Mouse (Mus musculus) ES-E14 (cell line): Measurements from ENCODE around the gene Chmp4b. TPM values are rescaled to one million over a fixed set of nuclear protein-coding genes. Genes with fewer than 3 reads are reported as not detected.
A peak's percentile ranks its signal among the peaks of the same experiment; 100 is the strongest.

Experiments
- DNase-seq: peaks from one replicate; pipeline ENCODE4 v3.0.0-alpha.2; 2013; ENCODE audit warnings: low read depth, low spot score
- H3K27ac ChIP-seq: 2 replicates; pipeline ENCODE4 v1.5.1; 2012; ENCODE audit warnings: low read depth, mild to moderate bottlenecking, low read length, moderate library complexity, mixed read lengths; ENCODE audit not compliant: poor library complexity, insufficient read depth, severe bottlenecking
- H3K36me3 ChIP-seq: 2 replicates; pipeline ENCODE4 v1.6.1; 2012; ENCODE audit warnings: mild to moderate bottlenecking, low read length, moderate library complexity, mixed read lengths; ENCODE audit not compliant: control insufficient read depth, poor library complexity, insufficient read depth, severe bottlenecking
- H3K4me1 ChIP-seq, 2 experiments: fragments of 150-350 bp in 1 of 2; sonication (generic) in 1 of 2; 2 replicates each; pipeline ENCODE4 v1.6.1; 2012; ENCODE audit warnings: low read length in 2 of 2, mild to moderate bottlenecking in 1 of 2, mixed read lengths in 1 of 2; ENCODE audit not compliant: control insufficient read depth in 2 of 2, insufficient read depth in 2 of 2, poor library complexity in 1 of 2
- H3K4me3 ChIP-seq, 2 experiments: fragments of 150-350 bp in 1 of 2; sonication (generic) in 1 of 2; 2 replicates each; pipeline ENCODE4 v1.5.1; 2012; ENCODE audit warnings: low read length in 2 of 2, low read depth in 1 of 2, mild to moderate bottlenecking in 1 of 2, mixed read lengths in 1 of 2; ENCODE audit not compliant: insufficient read depth in 1 of 2, poor library complexity in 1 of 2, severe bottlenecking in 1 of 2
- H3K9ac ChIP-seq: 2 replicates; pipeline ENCODE4 v1.6.1; 2012; ENCODE audit warnings: low read depth, mild to moderate bottlenecking, low read length, mixed read lengths; ENCODE audit not compliant: poor library complexity, insufficient read depth, severe bottlenecking
- H3K9me3 ChIP-seq: fragments of 150-350 bp; sonication (generic); 2 replicates; pipeline ENCODE4 v1.6.1; 2012; ENCODE audit warnings: low read depth, mild to moderate bottlenecking, low read length; ENCODE audit not compliant: control insufficient read depth, insufficient read depth
- CHD2 ChIP-seq: IDR thresholded peaks from 2 replicates; pipeline ENCODE4 v1.6.1; 2014; ENCODE audit warnings: mild to moderate bottlenecking, low read depth, low read length, inconsistent platforms
- HCFC1 ChIP-seq: IDR thresholded peaks from 2 replicates; pipeline ENCODE4 v1.6.1; 2012; ENCODE audit warnings: low read length, inconsistent platforms, borderline replicate concordance; ENCODE audit not compliant: insufficient read depth
- MAFK ChIP-seq: IDR thresholded peaks from 2 replicates; pipeline ENCODE4 v1.6.1; 2014; ENCODE audit warnings: mild to moderate bottlenecking, low read depth, low read length, inconsistent platforms; ENCODE audit not compliant: insufficient read depth
- ZC3H11A ChIP-seq: IDR thresholded peaks from 2 replicates; pipeline ENCODE4 v1.6.1; 2012; ENCODE audit warnings: low read depth, mild to moderate bottlenecking, inconsistent platforms, low read length, borderline replicate concordance
- ZNF384 ChIP-seq: IDR thresholded peaks from 2 replicates; pipeline ENCODE4 v1.6.1; 2012; ENCODE audit warnings: low read depth, low read length, inconsistent platforms
- in situ Hi-C, 2 experiments: fragments of 600-800 bp; cut with MboI; formaldehyde crosslinking; loops; one replicate each; pipeline ENCODE4 v1.15.1; 2025; ENCODE audit warnings: low sequenced_read_pairs in 2 of 2, inconsistent platforms in 1 of 2; ENCODE audit not compliant: unreplicated experiment in 2 of 2
- total RNA-seq: library from RNA; depleted of rRNA; stranded (reverse); fragments of 300-350 nt; gene quantifications from 2 replicates; pipeline ENCODE4 v1.2.3, GENCODE M21; 2012

Gene Chmp4b
- total RNA-seq, 1 experiment: 94.3 TPM

- H3K9ac ChIP-seq: no peak overlapping the region
- peaks cover 5 to 13% of the 10 kb centered on the region in 2 experiments; a peak in 2 of 4 replicates for H3K4me1 ChIP-seq
- TF ChIP-seq CHD2 (no peak), ZC3H11A (no peak), ZNF384 (no peak), HCFC1 (no peak), MAFK (no peak)
- no peaks in the 10 kb centered on the region for H3K9me3 ChIP-seq
- H3K27ac ChIP-seq: no peak overlapping the region
- DNase-seq: peak; percentile 41
- no peak overlapping the region for H3K4me3 ChIP-seq
- H3K36me3 ChIP-seq: peaks cover 3% of the 10 kb centered on the region; the same call in 1 of the 2 replicates
- in situ Hi-C loops: no loop called here
These were observed 4.9 kb upstream of the Chmp4b start for GRCm38 (mm10) chr2:154646634-154647033.

- in situ Hi-C loops: no loop called here
These were observed 3.4 kb upstream of the Chmp4b start for GRCm38 (mm10) chr2:154648086-154648485.

GRCm38 (mm10) chr2:154650404-154650803, 1.1 kb upstream of the Chmp4b start:
- Histone ChIP-seq H3K36me3 (no peaks in the 10 kb centered on the region), H3K9me3 (no peaks in the 10 kb centered on the region), H3K4me1 (peaks cover 5 to 9% of the 10 kb centered on the region in 2 experiments; a peak in 2 of 4 replicates), H3K4me3 (no peak overlapping the region), H3K9ac (no peak overlapping the region), H3K27ac (no peak overlapping the region)
- no peak for TF ChIP-seq CHD2
- TF ChIP-seq MAFK: no peak
- TF ChIP-seq ZNF384: no peak
- no peak for TF ChIP-seq ZC3H11A
- no peak for TF ChIP-seq HCFC1
- in situ Hi-C loops: no loop called here
- DNase-seq: no peak

More at GRCm38 (mm10) chr2:154648086-154648485, 3.4 kb upstream of the Chmp4b start:
- no peak overlapping the region for H3K27ac ChIP-seq
- peak; percentile 62 for DNase-seq
- H3K9me3 ChIP-seq: no peaks in the 10 kb centered on the region
- no peak overlapping the region for H3K4me3 ChIP-seq
- no peak for TF ChIP-seq ZNF384
- no peak for TF ChIP-seq MAFK
- peaks cover 5 to 13% of the 10 kb centered on the region in 2 experiments; a peak in 2 of 4 replicates for H3K4me1 ChIP-seq
- no peak overlapping the region for H3K9ac ChIP-seq
- H3K36me3 ChIP-seq: peaks cover 3% of the 10 kb centered on the region; the same call in 1 of the 2 replicates

- no peak overlapping the region for H3K27ac ChIP-seq
- peak overlapping the region; percentile 63; the same call in 1 of the 2 replicates for H3K9ac ChIP-seq
- no peak for DNase-seq
- H3K36me3 ChIP-seq: no peaks in the 10 kb centered on the region
- in situ Hi-C loops: no loop called here
- TF ChIP-seq MAFK: no peak
- no peak for TF ChIP-seq ZNF384
- TF ChIP-seq CHD2: no peak
- TF ChIP-seq HCFC1: no peak
- TF ChIP-seq ZC3H11A: no peak
- H3K4me1 ChIP-seq: peaks cover 7 to 11% of the 10 kb centered on the region in 2 experiments; a peak in 3 of 4 replicates
- no peaks in the 10 kb centered on the region for H3K9me3 ChIP-seq
- H3K4me3 ChIP-seq: peak overlapping the region; percentile 26 to 37; a peak in 1 of 4 replicates
These were observed 3.5 kb downstream of the Chmp4b start for GRCm38 (mm10) chr2:154654976-154655375.

GRCm38 (mm10) chr2:154655878-154656414, 4.4 kb downstream of the Chmp4b start:
- H3K36me3 ChIP-seq: peaks cover 6% of the 10 kb centered on the region
- DNase-seq: no peak
- no peak overlapping the region for H3K9ac ChIP-seq
- H3K4me3 ChIP-seq: no peak overlapping the region
- TF ChIP-seq ZNF384 (no peak), CHD2 (no peak), MAFK (no peak), HCFC1 (no peak), ZC3H11A (no peak)
- peaks cover 7 to 11% of the 10 kb centered on the region in 2 experiments; a peak in 3 of 4 replicates for H3K4me1 ChIP-seq
- no peak overlapping the region for H3K27ac ChIP-seq
- in situ Hi-C loops: no loop called here
- H3K9me3 ChIP-seq: no peaks in the 10 kb centered on the region
